Mouse (Mus musculus): ENCODE data around the gene Lif.

DNA sequence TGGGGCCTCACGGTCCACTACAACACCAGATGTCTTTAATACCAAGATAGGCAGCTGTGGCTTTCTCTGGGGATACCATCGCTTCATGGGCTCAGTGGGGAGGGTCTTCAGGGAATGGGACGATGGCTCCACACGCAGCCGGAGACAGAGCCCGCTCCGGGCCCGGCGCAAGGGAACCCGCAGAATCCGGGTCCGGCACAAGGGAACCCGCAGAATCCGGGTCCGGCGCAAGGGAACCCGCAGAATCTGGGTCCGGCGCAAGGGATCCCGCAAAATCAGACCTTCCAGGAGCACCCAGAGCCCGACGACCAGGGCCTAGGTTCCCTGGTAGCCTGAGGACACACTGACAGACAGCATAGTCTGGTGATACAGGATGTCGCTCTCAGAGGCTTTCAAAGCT, 17.7 kb upstream of the Lif start:
- TF ChIP-seq CTCF (conservative IDR thresholded peaks at IDR 0.05; ENCODE audit: low read length) (no peak), POU5F1 (IDR thresholded peaks at IDR 0.05; ENCODE audit: borderline replicate concordance, low read length) (no peak), NANOG (IDR thresholded peaks at IDR 0.05; ENCODE audit: borderline replicate concordance, low read length) (no peak)

All from E14TG2a.4 (cell line).